Mouse (Mus musculus) heart, adult 18-20 months (tissue): ENCODE results near the gene Tmem86a. TPM values are rescaled to one million over a fixed set of nuclear protein-coding genes. Genes with fewer than 3 reads are reported as not detected.

Source experiments
- DNase-seq, 2 experiments: peaks; one replicate each; pipeline ENCODE4 v3.0.0; 2021 to 2022; ENCODE audit warnings: mixed read lengths in 1 of 2
- microRNA-seq, 2 experiments: library from miRNA; unstranded; fragments of <30 nt; microRNA quantifications; one replicate each; pipeline ENCODE4 v1.2.0; 2022
- total RNA-seq, 2 experiments: library from RNA; stranded (reverse); gene quantifications; 2 replicates each; pipeline ENCODE4 v1.2.3; 2021

Gene Tmem86a
- total RNA-seq, 2 experiments from 2014 or later: 19.7 to 20.8 TPM

GRCm38 (mm10) chr7:47076193-47076592, 25.8 kb downstream of the Tmem86a start:
- DNase-seq: no peak

GRCm38 (mm10) chr7:47076729-47077128, 26.3 kb downstream of the Tmem86a start:
- no peak for DNase-seq

- DNase-seq: peak in 1 of 2 experiments; percentile 48
Measured at GRCm38 (mm10) chr7:47077451-47077850, 27.1 kb downstream of the Tmem86a start.

GRCm38 (mm10) chr7:47080868-47081267, 30.5 kb downstream of the Tmem86a start:
- no peak for DNase-seq

- peak; percentile 63 to 90 for DNase-seq
Measured at GRCm38 (mm10) chr7:47081277-47081676, 30.9 kb downstream of the Tmem86a start.

GRCm38 (mm10) chr7:47085075-47085474, 34.7 kb downstream of the Tmem86a start:
- DNase-seq: no peak

GRCm38 (mm10) chr7:47093935-47094334, 43.5 kb downstream of the Tmem86a start:
- DNase-seq: no peak

GRCm38 (mm10) chr7:47094969-47095368, 44.6 kb downstream of the Tmem86a start:
- no peak for DNase-seq

- DNase-seq: no peak
Measured at GRCm38 (mm10) chr7:47098044-47098443, 47.6 kb downstream of the Tmem86a start.

- no peak for DNase-seq
Measured at GRCm38 (mm10) chr7:47099306-47099705, 48.9 kb downstream of the Tmem86a start.

- no peak for DNase-seq
Measured at GRCm38 (mm10) chr7:47100615-47101014, 50.2 kb downstream of the Tmem86a start.

GRCm38 (mm10) chr7:47102970-47103369, 52.6 kb downstream of the Tmem86a start:
- DNase-seq: no peak

- peak in 1 of 2 experiments; percentile 12 for DNase-seq
Measured at GRCm38 (mm10) chr7:47103671-47104414, 53.4 kb downstream of the Tmem86a start.

Small RNA genes within 50 kb of the gene (microRNA-seq; reads per million reads assigned to microRNA genes)
- gene Mir7056: 0 reads per million in 2 experiments

Other genes starting within 250 kb of the Tmem86a start
- gene Ldha, start 209.1 kb upstream of the Tmem86a start, total RNA-seq: 100 to 1,000 TPM; 768 to 793 TPM
- not detected for gene Ldhc, start 189.4 kb upstream of the Tmem86a start, total RNA-seq
- gene Tsg101, start 130.6 kb upstream of the Tmem86a start, total RNA-seq: 10 to 100 TPM; 62.5 to 68.1 TPM
- gene Uevld, start 92.1 kb upstream of the Tmem86a start, total RNA-seq: 10 to 100 TPM; 11.1 to 13.5 TPM
- not detected for gene Gm9999, start 67.0 kb upstream of the Tmem86a start, total RNA-seq
- 1 to 10 TPM; 7.4 to 7.7 TPM for gene Spty2d1, start 42.2 kb upstream of the Tmem86a start, total RNA-seq
- gene Ptpn5, start 83.1 kb downstream of the Tmem86a start, total RNA-seq: not detected
- not detected for gene Mrgpra6, start 154.3 kb downstream of the Tmem86a start, total RNA-seq
- gene Mrgpra9, start 202.2 kb downstream of the Tmem86a start, total RNA-seq: not detected